10 mouse cellular contexts compared by ENCODE assay signal in the genomic region with DNA sequence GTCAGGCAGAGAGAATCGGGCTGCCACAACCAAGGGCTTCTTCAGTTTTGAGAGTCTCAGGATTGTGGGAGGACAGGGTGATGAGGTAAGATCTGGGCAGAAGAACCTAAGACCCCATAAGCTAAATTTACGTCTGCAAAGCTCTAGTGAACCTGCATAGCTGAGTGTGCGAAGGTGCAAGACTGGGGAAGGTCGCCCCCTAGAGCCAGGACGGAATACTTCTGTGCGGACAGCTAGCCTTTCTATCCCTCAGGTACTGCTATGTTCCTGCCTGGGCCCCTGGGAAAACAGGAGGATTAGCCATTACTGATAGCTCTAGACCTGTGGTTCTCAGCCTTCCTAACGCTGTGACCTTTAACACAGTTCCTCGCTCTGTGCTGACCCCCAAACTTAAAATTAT. TPM values are rescaled to one million over a fixed set of nuclear protein-coding genes. Genes with fewer than 3 reads are reported as not detected.
A peak's percentile ranks its signal among the peaks of the same experiment; 100 is the strongest.
DNase-seq lines count a peak whose midpoint lies in the region; ATAC-seq and TF ChIP-seq lines count a peak whose summit lies in the region.
"Had no signal": no experiment of that assay in that cellular context is flagged by ENCODE, and none has a peak within 500 bp of the region (broad histone marks: within the 10 kb centered on the region; RNA-seq: fewer than 3 reads in every experiment).

No protein-coding gene starts in this region.

- ATAC-seq in embryonic facial prominence, embryonic 14.5 days (ENCODE audit: low read depth), result peak; percentile 54; the same call in 1 of the 2 replicates
- ATAC-seq in midbrain, embryonic 13.5 days, result peak; percentile 59; the same call in 1 of the 2 replicates

- H3K4me3 ChIP-seq in embryonic facial prominence, embryonic 14.5 days (ENCODE audit: low read depth, low read length), result no peak overlapping the region
- no peak overlapping the region for H3K4me3 ChIP-seq in midbrain, embryonic 13.5 days (replicated peaks)
- H3K4me3 ChIP-seq in thymus, adult 2 months (ENCODE audit: control insufficient read depth, insufficient read depth, low read length), result no peak overlapping the region
- H3K4me3 ChIP-seq: embryonic facial prominence, embryonic 12.5 days; limb, embryonic 12.5 days had no signal

- H3K27me3 ChIP-seq in embryonic facial prominence, embryonic 14.5 days (replicated peaks; ENCODE audit: control insufficient read depth, insufficient read depth, low read length), result no peaks in the 10 kb centered on the region
- H3K27me3 ChIP-seq in midbrain, embryonic 13.5 days, result peaks cover 20% of the 10 kb centered on the region
- no peaks in the 10 kb centered on the region for H3K27me3 ChIP-seq in thymus, adult 2 months (ENCODE audit: control insufficient read depth, insufficient read depth, low read length)

- no peak for TF ChIP-seq POLR2A in thymus, adult 2 months (IDR thresholded peaks at IDR 0.05; ENCODE audit: control insufficient read depth, extremely low read depth, insufficient read depth, low read length, poor library complexity)

- intact Hi-C loops in heart, postnatal 36 days (cut with DNase I), result loop anchor here (1.0 kb wide), 2 partner anchors 25 to 58 kb away; no protein-coding TSS in a partner anchor
- intact Hi-C loops in left cerebral cortex, postnatal 14 days (cut with DNase I), result loop anchor here (2.0 kb wide), 1 partner anchor 58 kb away; no protein-coding TSS in a partner anchor

- no peaks in the 10 kb centered on the region for H3K9me3 ChIP-seq in embryonic facial prominence, embryonic 14.5 days (ENCODE audit: control insufficient read depth, low read length)
- H3K9me3 ChIP-seq in midbrain, embryonic 13.5 days, result no peaks in the 10 kb centered on the region
- H3K9me3 ChIP-seq: embryonic facial prominence, embryonic 12.5 days; limb, embryonic 12.5 days had no signal

- H3K9ac ChIP-seq in embryonic facial prominence, embryonic 14.5 days (ENCODE audit: low read depth, low read length), result no peak overlapping the region
- H3K9ac ChIP-seq in midbrain, embryonic 13.5 days (replicated peaks), result no peak overlapping the region
- H3K9ac ChIP-seq: embryonic facial prominence, embryonic 12.5 days; limb, embryonic 12.5 days had no signal

- WGBS in embryonic facial prominence, embryonic 14.5 days, result 12% methylated on average over 8 of the region's 8 CpGs
- WGBS in midbrain, embryonic 13.5 days, result 7% methylated on average over 8 of the region's 8 CpGs
- 13% methylated on average over 8 of the region's 8 CpGs for WGBS in thymus, adult 2 months

- H3K27ac ChIP-seq in embryonic facial prominence, embryonic 14.5 days (replicated peaks; ENCODE audit: low read depth, low read length), result no peak overlapping the region
- H3K27ac ChIP-seq in midbrain, embryonic 13.5 days, result no peak overlapping the region
- no peak overlapping the region for H3K27ac ChIP-seq in thymus, adult 2 months (ENCODE audit: control insufficient read depth, insufficient read depth, low read length)
- H3K27ac ChIP-seq: embryonic facial prominence, embryonic 12.5 days; limb, embryonic 12.5 days had no signal

- peak; percentile 72; the same call in 1 of the 2 replicates for TF ChIP-seq CTCF in thymus, adult 2 months (IDR thresholded peaks at IDR 0.05; ENCODE audit: borderline replicate concordance, control insufficient read depth, extremely low read depth, insufficient read depth, low read length, poor library complexity)

- peaks cover 25% of the 10 kb centered on the region for H3K4me1 ChIP-seq in embryonic facial prominence, embryonic 14.5 days (ENCODE audit: control insufficient read depth, insufficient read depth, low read length)
- H3K4me1 ChIP-seq in midbrain, embryonic 13.5 days (replicated peaks), result 0 out of 2 replicates have a peak, but pooled peaks cover 9% of the 10 kb centered on the region
- peaks cover 23% of the 10 kb centered on the region for H3K4me1 ChIP-seq in thymus, adult 2 months (replicated peaks; ENCODE audit: control insufficient read depth, insufficient read depth, low read length)

- H3K36me3 ChIP-seq in embryonic facial prominence, embryonic 14.5 days (ENCODE audit: control insufficient read depth, insufficient read depth, low read length), result no peaks in the 10 kb centered on the region
- no peaks in the 10 kb centered on the region for H3K36me3 ChIP-seq in midbrain, embryonic 13.5 days
- no peaks in the 10 kb centered on the region for H3K36me3 ChIP-seq in thymus, adult 2 months (ENCODE audit: control insufficient read depth, insufficient read depth, low read length)
- H3K36me3 ChIP-seq: embryonic facial prominence, embryonic 12.5 days; limb, embryonic 12.5 days had no signal

- H3K4me2 ChIP-seq in embryonic facial prominence, embryonic 14.5 days (ENCODE audit: low read depth, low read length), result no peak overlapping the region
- H3K4me2 ChIP-seq in midbrain, embryonic 13.5 days (replicated peaks), result no peak overlapping the region
- H3K4me2 ChIP-seq: embryonic facial prominence, embryonic 12.5 days; limb, embryonic 12.5 days had no signal

- DNase-seq in ovary, postnatal 14 days (ENCODE audit: low spot score), result peak; percentile 66
- DNase-seq in ovary, postnatal 10 days (ENCODE audit: low spot score), result no peak
- DNase-seq in adrenal gland, adult 8-10 months, result peak; percentile 49
- peak; percentile 67 for DNase-seq in embryonic facial prominence, embryonic 14.5 days (ENCODE audit: low spot score)
- DNase-seq in heart, postnatal 36 days, result peak; percentile 80 to 90
- DNase-seq in left cerebral cortex, postnatal 14 days (ENCODE audit: low spot score in 2 of 2), result peak; percentile 68 to 83
- peak; percentile 85 for DNase-seq in thymus, adult 2 months

RNA-seq across cellular contexts. Expression of a gene that starts 1.8 kb away (rescaled TPM):
- total RNA-seq in adrenal gland, adult 8-10 months (2022), result 100 to 1,000 TPM; 120 to 216 (median 160) TPM
- polyA plus RNA-seq in embryonic facial prominence, embryonic 14.5 days (2014; fragmentation: Nextera tagmentation; extraction: Ambion mirVana), result 37.5 and 41.9 TPM in 2 replicates
- 10 to 100 TPM; 73.3 to 84.1 TPM for total RNA-seq in heart, postnatal 36 days (2021)
- 100 to 1,000 TPM; 157 to 169 TPM for total RNA-seq in left cerebral cortex, postnatal 14 days (2021)
- polyA plus RNA-seq in midbrain, embryonic 13.5 days (2015; fragmentation: Nextera tagmentation; extraction: Ambion mirVana), result 48.0 and 59.8 TPM in 2 replicates
- 62.1 and 62.8 TPM in 2 replicates for polyA plus RNA-seq in thymus, adult 2 months (2012; rRNA removed)

RNA-seq across cellular contexts. Expression of a gene that starts 8.7 kb away (rescaled TPM):
- total RNA-seq in adrenal gland, adult 8-10 months (2022), result 10 to 100 TPM; 12.2 to 39.5 (median 25.7) TPM
- 8.0 and 8.3 TPM in 2 replicates for polyA plus RNA-seq in embryonic facial prominence, embryonic 14.5 days (2014; fragmentation: Nextera tagmentation; extraction: Ambion mirVana)
- total RNA-seq in heart, postnatal 36 days (2021), result 10 to 100 TPM; 25.4 to 27.4 TPM
- total RNA-seq in left cerebral cortex, postnatal 14 days (2021), result 10 to 100 TPM; 28.9 to 36.7 TPM
- polyA plus RNA-seq in midbrain, embryonic 13.5 days (2015; fragmentation: Nextera tagmentation; extraction: Ambion mirVana), result 7.2 and 9.0 TPM in 2 replicates
- polyA plus RNA-seq in thymus, adult 2 months (2012; rRNA removed), result 276 and 278 TPM in 2 replicates

RNA-seq across cellular contexts. Expression of a gene that starts 45.4 kb away (rescaled TPM):
- 1 to 10 TPM in 1 of 4 experiments, under 1 TPM in 3; 0.35 to 1.2 (median 0.75) TPM for total RNA-seq in adrenal gland, adult 8-10 months (2022)
- 4.1 and 6.2 TPM in 2 replicates for polyA plus RNA-seq in embryonic facial prominence, embryonic 14.5 days (2014; fragmentation: Nextera tagmentation; extraction: Ambion mirVana)
- 1 to 10 TPM; 1.3 to 2.2 TPM for total RNA-seq in heart, postnatal 36 days (2021)
- total RNA-seq in left cerebral cortex, postnatal 14 days (2021), result under 1 TPM; 0.94 to 0.97 TPM
- 0.17 and 0.31 TPM in 2 replicates for polyA plus RNA-seq in midbrain, embryonic 13.5 days (2015; fragmentation: Nextera tagmentation; extraction: Ambion mirVana)
- polyA plus RNA-seq in thymus, adult 2 months (2012; rRNA removed), result 276 and 294 TPM in 2 replicates
